Mouse (Mus musculus) embryonic fibroblast, embryonic 13.5 days (primary cell): ENCODE results near the gene Mep1a. TPM values are rescaled to one million over a fixed set of nuclear protein-coding genes. Genes with fewer than 3 reads are reported as not detected.
"Not testable (repeated sequence)": the region's sequence is repeated elsewhere in the genome, so short reads cannot be mapped to it uniquely, and the experiment has no call there.

Source experiments
- H3K27ac ChIP-seq: 2 replicates; pipeline ENCODE4 v1.5.1; 2012; ENCODE audit warnings: low read length, control low read depth, inconsistent platforms; ENCODE audit not compliant: insufficient read depth
- H3K4me1 ChIP-seq: 2 replicates; pipeline ENCODE4 v1.6.1; 2011; ENCODE audit warnings: low read length; ENCODE audit not compliant: control insufficient read depth, insufficient read depth
- H3K4me3 ChIP-seq: 2 replicates; pipeline ENCODE4 v1.5.1; 2011; ENCODE audit warnings: mild to moderate bottlenecking, control low read depth, low read length; ENCODE audit not compliant: insufficient read depth
- CTCF ChIP-seq: IDR thresholded peaks from 2 replicates; pipeline ENCODE4 v1.5.1; 2011; ENCODE audit warnings: mild to moderate bottlenecking, control low read depth, low read length, moderate library complexity, borderline replicate concordance; ENCODE audit not compliant: insufficient read depth
- POLR2A ChIP-seq: IDR thresholded peaks from 2 replicates; pipeline ENCODE4 v1.6.1; 2011; ENCODE audit warnings: low read depth, mild to moderate bottlenecking, control low read depth, low read length, moderate library complexity
- polyA plus RNA-seq: library from polyadenylated mRNA; stranded (reverse); fragments of >200 nt; gene quantifications from 2 replicates; pipeline ENCODE4 v1.2.4, GENCODE M21; 2011; ENCODE audit warnings: low read depth; ENCODE audit not compliant: missing spikeins, insufficient read length

Mep1a gene
- not detected in 2 replicates for polyA plus RNA-seq

GRCm38 (mm10) chr17:43502592-43502991 lies at the start of gene Mep1a:
Gene Mep1a, minus strand, starts transcription at chr17:43502812.
- no peak for TF ChIP-seq CTCF
- TF ChIP-seq POLR2A: no peak
- no peak within 1 kb of the TSS for H3K27ac ChIP-seq
- no peaks in the 10 kb centered on the region for H3K4me1 ChIP-seq
- no peak within 1 kb of the TSS for H3K4me3 ChIP-seq

DNA sequence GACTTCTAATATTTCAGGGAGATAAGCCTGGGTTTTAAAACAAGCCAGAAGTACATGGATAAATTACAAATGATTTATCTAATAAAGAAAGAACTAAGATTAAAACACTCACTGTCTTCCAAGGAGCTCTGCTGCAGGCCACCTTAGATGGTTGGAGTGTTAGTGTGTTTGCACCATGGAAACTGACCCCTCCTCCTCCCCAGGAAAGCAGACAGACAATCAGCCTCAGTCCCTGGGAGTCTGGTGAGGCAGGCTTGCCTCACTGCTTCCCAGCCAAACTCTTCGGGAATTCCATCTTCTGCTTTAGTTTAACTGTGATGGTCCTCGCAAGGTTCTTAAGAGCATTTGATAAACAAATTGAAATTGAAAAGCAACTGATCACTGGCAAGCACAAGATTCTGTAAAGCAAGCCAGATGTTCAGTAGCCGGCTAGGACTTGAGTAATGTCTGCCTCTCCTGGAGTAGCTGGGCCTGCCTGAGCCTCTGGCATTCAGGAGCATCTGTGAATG lies 48.6 kb upstream of the Mep1a start:
- Histone ChIP-seq H3K4me1 (peaks cover 19% of the 10 kb centered on the region), H3K4me3 (no peak overlapping the region), H3K27ac (peak overlapping the region; percentile 59)
- TF ChIP-seq CTCF (no peak), POLR2A (no peak)

- peaks cover 6% of the 10 kb centered on the region for H3K4me1 ChIP-seq
- TF ChIP-seq CTCF (no peak), POLR2A (no peak)
- no peak overlapping the region for H3K4me3 ChIP-seq
- no peak overlapping the region for H3K27ac ChIP-seq
Observed at GRCm38 (mm10) chr17:43544040-43544439, 41.4 kb upstream of the Mep1a start.

DNA sequence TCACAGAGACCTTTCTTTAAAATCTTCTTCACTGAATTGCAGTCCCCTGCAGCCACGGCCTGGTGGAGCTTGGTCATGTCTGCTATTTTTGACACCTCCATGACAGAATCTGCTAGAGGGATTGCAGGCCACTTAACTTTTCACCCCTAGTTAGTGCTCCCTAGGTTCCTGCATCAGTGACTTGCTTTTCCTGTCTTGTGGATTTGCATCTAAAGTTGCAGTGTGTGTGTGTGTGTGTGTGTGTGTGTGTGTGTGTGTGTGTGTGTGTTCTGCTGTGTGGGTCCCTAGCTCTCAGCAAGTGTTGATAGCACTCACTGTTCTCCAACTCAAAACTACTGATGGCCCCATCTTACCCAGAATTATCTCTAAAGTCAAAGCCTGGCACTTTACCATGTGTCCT lies 40.9 kb upstream of the Mep1a start, which contains the start of gene Ankrd66:
Gene Ankrd66, minus strand, starts transcription at position 101 of the 400 bp plus-strand sequence.
- TF ChIP-seq CTCF: no peak
- TF ChIP-seq POLR2A: no peak
- Histone ChIP-seq H3K4me3 (no peak within 1 kb of the TSS), H3K27ac (no peak within 1 kb of the TSS), H3K4me1 (peaks cover 10% of the 10 kb centered on the region)

- no peak for TF ChIP-seq CTCF
- TF ChIP-seq POLR2A: no peak
- Histone ChIP-seq H3K4me1 (peaks cover 4% of the 10 kb centered on the region), H3K27ac (no peak overlapping the region), H3K4me3 (no peak overlapping the region)
Observed at GRCm38 (mm10) chr17:43538767-43539166, 36.2 kb upstream of the Mep1a start.

- H3K4me3 ChIP-seq, H3K4me1 ChIP-seq, H3K27ac ChIP-seq: not testable (repeated sequence)
Observed at GRCm38 (mm10) chr17:43536841-43537240, 34.2 kb upstream of the Mep1a start.

DNA sequence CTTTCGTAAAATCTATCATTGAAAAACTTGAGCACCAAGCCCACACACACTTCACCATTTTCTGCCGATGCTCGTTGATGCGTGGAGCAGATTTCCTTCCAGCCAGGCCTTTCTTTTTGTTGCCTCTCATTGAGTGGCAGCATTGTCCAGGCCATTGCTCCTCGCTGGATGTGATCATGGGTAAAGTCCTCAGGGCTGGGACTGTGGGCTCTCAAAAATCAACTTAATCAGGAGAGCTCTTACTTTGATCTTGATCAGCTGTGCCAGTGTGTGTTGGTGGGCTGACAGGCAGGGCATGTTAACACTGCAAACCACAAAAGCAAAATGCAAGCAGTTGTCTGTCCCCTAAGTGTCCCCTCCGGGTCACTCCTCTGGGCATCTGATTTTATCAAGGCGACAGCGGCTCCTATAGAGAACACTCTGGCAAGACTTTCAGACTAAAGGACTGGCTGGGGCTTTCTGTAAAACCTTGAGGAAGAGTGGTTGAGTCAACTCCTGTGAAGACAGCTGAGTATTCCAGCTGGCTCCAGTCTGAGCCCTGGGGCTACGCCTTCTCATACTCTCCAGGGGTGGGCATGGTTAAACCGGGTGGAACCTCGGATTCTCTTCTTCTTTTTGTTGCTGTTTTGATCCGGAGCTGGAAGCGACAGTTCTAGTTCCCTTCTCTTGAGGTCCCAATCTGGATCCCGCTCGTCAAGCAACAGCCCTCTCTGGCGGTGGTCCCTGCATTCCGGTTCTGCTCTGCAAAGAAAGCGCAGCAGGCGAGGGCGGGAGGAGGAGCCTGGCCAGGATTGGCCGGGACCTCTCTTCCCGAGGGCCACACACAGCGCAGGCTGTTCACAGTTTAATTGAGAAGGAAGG lies 32.0 kb upstream of the Mep1a start:
- Histone ChIP-seq H3K27ac (no peak overlapping the region), H3K4me3 (peak overlapping the region; percentile 30), H3K4me1 (peaks cover 4% of the 10 kb centered on the region)
- TF ChIP-seq CTCF: no peak
- TF ChIP-seq POLR2A: no peak

DNA sequence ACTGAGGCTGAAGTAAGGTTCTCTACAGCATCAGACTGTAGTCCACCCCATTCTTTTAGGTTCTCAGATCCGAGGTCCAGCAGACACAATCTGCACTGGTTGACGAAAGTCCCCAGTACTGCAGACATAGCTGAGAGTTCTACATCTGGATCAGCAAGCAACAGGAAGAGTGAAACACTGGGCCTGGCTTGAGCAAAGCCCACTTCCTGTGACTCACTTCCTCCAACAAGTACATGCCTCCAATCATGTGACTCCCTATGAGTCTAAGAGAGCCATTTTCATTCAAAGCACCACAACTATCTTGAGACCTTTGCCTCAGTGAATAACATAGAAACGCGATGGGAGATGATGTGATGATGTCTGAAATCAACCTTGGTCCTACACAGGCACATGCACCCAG lies 28.6 kb upstream of the Mep1a start:
- Histone ChIP-seq H3K27ac (no peak overlapping the region), H3K4me1 (no peaks in the 10 kb centered on the region; the same call in none of the 2 replicates), H3K4me3 (no peak overlapping the region)
- TF ChIP-seq CTCF (no peak), POLR2A (no peak)

- H3K4me3 ChIP-seq: no peak overlapping the region
- no peak for TF ChIP-seq CTCF
- TF ChIP-seq POLR2A: no peak
- no peak overlapping the region for H3K27ac ChIP-seq
- H3K4me1 ChIP-seq: no peaks in the 10 kb centered on the region; the same call in none of the 2 replicates
Observed at GRCm38 (mm10) chr17:43530507-43530906, 27.9 kb upstream of the Mep1a start.

- Histone ChIP-seq H3K27ac (no peak overlapping the region), H3K4me1 (no peaks in the 10 kb centered on the region), H3K4me3 (no peak overlapping the region)
- TF ChIP-seq CTCF: no peak
- no peak for TF ChIP-seq POLR2A
Observed at GRCm38 (mm10) chr17:43520166-43520565, 17.6 kb upstream of the Mep1a start.
